Comparison of ENCODE assay signal across 7 mouse cellular contexts in genomic region chr9:56995198-56996027, GRCm38 (mm10). TPM values are rescaled to one million over a fixed set of nuclear protein-coding genes. Genes with fewer than 3 reads are reported as not detected.
A peak's percentile ranks its signal among the peaks of the same experiment; 100 is the strongest.
DNase-seq lines count a peak whose midpoint lies in the region; ATAC-seq lines count a peak whose summit lies in the region.

No protein-coding gene starts in this region.

- H3K27me3 ChIP-seq in hindbrain, embryonic 15.5 days = no peaks in the 10 kb centered on the region

- H3K4me1 ChIP-seq in hindbrain, embryonic 15.5 days (replicated peaks) = peaks cover 30% of the 10 kb centered on the region

- DNase-seq in cerebellum, postnatal 14 days = peak; percentile 59 to 73
- DNase-seq in frontal cortex, postnatal 36 days (ENCODE audit: low spot score in 2 of 2) = peak; percentile 37 to 50
- peak; percentile 37 to 67 for DNase-seq in left cerebral cortex, postnatal 25 days (ENCODE audit: low spot score in 2 of 2)
- peak; percentile 60 for DNase-seq in mesoderm, embryonic 11.5 days (ENCODE audit: low read depth, low spot score)
- DNase-seq in spleen, adult 12 weeks (ENCODE audit: low spot score) = peak; percentile 55

- peak; percentile 50 for ATAC-seq in activated CD4-positive, CD25-positive, alpha-beta regulatory T cell, adult 4 months
- ATAC-seq in hindbrain, embryonic 15.5 days (ENCODE audit: low FRiP score, low read depth) = peak; percentile 57

- no peaks in the 10 kb centered on the region for H3K36me3 ChIP-seq in hindbrain, embryonic 15.5 days

- WGBS in hindbrain, embryonic 15.5 days = under 1% methylated on average over 71 of the region's 80 CpGs

- H3K4me2 ChIP-seq in hindbrain, embryonic 15.5 days = peak overlapping the region; percentile 84

- peak overlapping the region; percentile 85 for H3K4me3 ChIP-seq in hindbrain, embryonic 15.5 days

- H3K9me3 ChIP-seq in hindbrain, embryonic 15.5 days = no peaks in the 10 kb centered on the region

- H3K9ac ChIP-seq in hindbrain, embryonic 15.5 days = peak overlapping the region; percentile 95

- intact Hi-C loops in left cerebral cortex, postnatal 25 days (cut with DNase I) = loop anchor here (2.0 to 5.0 kb wide), 2 partner anchors 45 to 77 kb away; partner anchors contain the start of genes Sin3a and Snupn

- H3K27ac ChIP-seq in hindbrain, embryonic 15.5 days (replicated peaks) = peak overlapping the region; percentile 91

RNA-seq across cellular contexts. Expression of gene Ptpn9, which starts 0.7 kb away (rescaled TPM):
- polyA plus RNA-seq in activated CD4-positive, CD25-positive, alpha-beta regulatory T cell, adult 4 months (2017; shearing (Covaris generic)) = 1 to 10 TPM; 3.5 to 4.1 TPM
- polyA plus RNA-seq in hindbrain, embryonic 15.5 days (2015; fragmentation: Nextera tagmentation; extraction: Ambion mirVana) = 25.4 and 30.1 TPM in 2 replicates
- 10 to 100 TPM; 26.7 to 29.0 TPM for total RNA-seq in left cerebral cortex, postnatal 25 days (2021)

RNA-seq across cellular contexts. Expression of gene Snupn, which starts 44.7 kb away (rescaled TPM):
- 10 to 100 TPM; 16.2 to 21.2 TPM for polyA plus RNA-seq in activated CD4-positive, CD25-positive, alpha-beta regulatory T cell, adult 4 months (2017; shearing (Covaris generic))
- 27.6 and 27.8 TPM in 2 replicates for polyA plus RNA-seq in hindbrain, embryonic 15.5 days (2015; fragmentation: Nextera tagmentation; extraction: Ambion mirVana)
- 10 to 100 TPM; 17.6 to 17.7 TPM for total RNA-seq in left cerebral cortex, postnatal 25 days (2021)

RNA-seq across cellular contexts. Expression of gene Imp3, which starts 58.1 kb away (rescaled TPM):
- 10 to 100 TPM; 54.8 to 68.4 TPM for polyA plus RNA-seq in activated CD4-positive, CD25-positive, alpha-beta regulatory T cell, adult 4 months (2017; shearing (Covaris generic))
- 70.5 and 70.7 TPM in 2 replicates for polyA plus RNA-seq in hindbrain, embryonic 15.5 days (2015; fragmentation: Nextera tagmentation; extraction: Ambion mirVana)
- total RNA-seq in left cerebral cortex, postnatal 25 days (2021) = 10 to 100 TPM; 47.5 to 59.8 TPM

Comparison
In these comparisons a context has a peak if more than half of its experiments do, and no peak if none do; other contexts are left out.
1. Peak in every context shown above with its lines: DNase-seq, ATAC-seq, H3K4me3 ChIP-seq and H3K27ac ChIP-seq.